ENCODE assay signal across 8 mouse cellular contexts in genomic region chr7:102255954-102256353, GRCm38 (mm10). TPM values are rescaled to one million over a fixed set of nuclear protein-coding genes. Genes with fewer than 3 reads are reported as not detected.
DNase-seq lines count a peak whose midpoint lies in the region; ATAC-seq lines count a peak whose summit lies in the region.

Rhog (minus strand) TSS chr7:102256054.

- no peaks in the 10 kb centered on the region for H3K36me3 ChIP-seq in heart, embryonic 10.5 days
- no peaks in the 10 kb centered on the region for H3K36me3 ChIP-seq in midbrain, embryonic 15.5 days (replicated peaks)

- H3K4me3 ChIP-seq in heart, embryonic 10.5 days, result no peak within 1 kb of the TSS
- no peak within 1 kb of the TSS for H3K4me3 ChIP-seq in midbrain, embryonic 15.5 days

- 74% methylated on average over 3 of the region's 3 CpGs for WGBS in heart, embryonic 10.5 days
- whole genome bisulfite sequencing in midbrain, embryonic 15.5 days, result 84% methylated on average over 3 of the region's 3 CpGs

- no peaks in the 10 kb centered on the region; the same call in 1 of the 2 replicates for H3K4me1 ChIP-seq in heart, embryonic 10.5 days
- peaks cover 6% of the 10 kb centered on the region for H3K4me1 ChIP-seq in midbrain, embryonic 15.5 days

- no peaks in the 10 kb centered on the region for H3K9me3 ChIP-seq in heart, embryonic 10.5 days
- no peaks in the 10 kb centered on the region for H3K9me3 ChIP-seq in midbrain, embryonic 15.5 days

- no peak for ATAC-seq in common myeloid progenitor, adult 5-6 weeks (replicated peaks; ENCODE audit: low read depth, poor library complexity, severe bottlenecking)
- ATAC-seq in midbrain, embryonic 15.5 days (replicated peaks), result no peak

- no peak for DNase-seq in left cerebral cortex, adult 18-20 months (ENCODE audit: low spot score in 2 of 2)
- no peak for DNase-seq in left cerebral cortex, adult 9 months (ENCODE audit: low spot score in 2 of 2)
- no peak for DNase-seq in heart, embryonic 10.5 days (ENCODE audit: low spot score)
- DNase-seq in layer of hippocampus, postnatal 25 days (ENCODE audit: extremely low spot score in 1 of 2, low spot score in 1 of 2), result no peak
- no peak for DNase-seq in right cerebral cortex, postnatal 4 days
- DNase-seq in cerebellum, adult 8-10 months, result no peak

- H3K4me2 ChIP-seq in midbrain, embryonic 15.5 days, result no peak within 1 kb of the TSS

- no peaks in the 10 kb centered on the region for H3K27me3 ChIP-seq in heart, embryonic 10.5 days (ENCODE audit: insufficient read depth, poor library complexity, severe bottlenecking)
- H3K27me3 ChIP-seq in midbrain, embryonic 15.5 days (replicated peaks), result no peaks in the 10 kb centered on the region

- H3K9ac ChIP-seq in midbrain, embryonic 15.5 days, result no peak within 1 kb of the TSS

- H3K27ac ChIP-seq in heart, embryonic 10.5 days, result no peak within 1 kb of the TSS
- H3K27ac ChIP-seq in midbrain, embryonic 15.5 days, result no peak within 1 kb of the TSS

RNA-seq across cellular contexts. Expression of gene Rhog, which starts in this region (rescaled TPM):
- total RNA-seq in left cerebral cortex, adult 18-20 months (2021), result 10 to 100 TPM; 21.7 to 22.5 TPM
- total RNA-seq in common myeloid progenitor, adult 5-6 weeks (2017), result 40.9 and 43.0 TPM in 2 replicates
- polyA plus RNA-seq in heart, embryonic 10.5 days (2016; fragmentation: Nextera tagmentation; extraction: Ambion mirVana), result 42.8 and 48.9 TPM in 2 replicates
- total RNA-seq in layer of hippocampus, postnatal 25 days (2021), result 10 to 100 TPM; 28.9 to 30.2 TPM
- 15.1 and 16.1 TPM in 2 replicates for polyA plus RNA-seq in midbrain, embryonic 15.5 days (2015; fragmentation: Nextera tagmentation; extraction: Ambion mirVana)
